Mouse (Mus musculus): ENCODE measurements around the gene Rpgrip1. TPM values are rescaled to one million over a fixed set of nuclear protein-coding genes. Genes with fewer than 3 reads are reported as not detected.

The Rpgrip1 gene
- polyA plus RNA-seq, 1 experiment from 2014 or later, result 61.8 TPM

DNA sequence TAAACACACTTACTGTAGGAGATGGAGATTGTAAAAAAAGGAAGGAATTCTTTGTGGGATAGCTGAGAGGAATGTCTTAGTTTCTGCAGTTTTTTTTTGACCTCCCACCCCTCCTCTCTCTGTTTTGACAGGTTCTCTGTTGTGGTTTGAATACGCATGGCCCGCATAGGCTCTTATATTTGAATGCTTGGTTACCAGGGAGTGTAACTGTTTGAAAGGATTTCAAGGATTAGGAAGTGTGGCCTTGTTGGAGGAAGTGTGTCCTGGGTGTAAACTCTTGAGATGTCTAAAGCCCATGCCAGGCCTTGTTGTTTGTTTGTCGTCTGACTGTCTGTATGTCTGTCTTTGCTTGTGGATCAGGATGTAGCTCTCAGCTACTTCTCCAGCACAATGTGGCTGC lies 42.1 kb downstream of the Rpgrip1 start:
- no peak overlapping the region for H3K4me3 ChIP-seq
- no peak for ATAC-seq (ENCODE audit: borderline replicate concordance, extremely low read depth, low FRiP score, low TSS enrichment)
- no peaks in the 10 kb centered on the region for H3K36me3 ChIP-seq
- no peaks in the 10 kb centered on the region for H3K4me1 ChIP-seq
- no peaks in the 10 kb centered on the region for H3K27me3 ChIP-seq
- H3K9ac ChIP-seq, result no peak overlapping the region
- 40% methylated on average over 3 of the region's 3 CpGs for WGBS
- H3K27ac ChIP-seq, result no peak overlapping the region
- no peak overlapping the region for H3K4me2 ChIP-seq
- H3K9me3 ChIP-seq, result no peaks in the 10 kb centered on the region

DNA sequence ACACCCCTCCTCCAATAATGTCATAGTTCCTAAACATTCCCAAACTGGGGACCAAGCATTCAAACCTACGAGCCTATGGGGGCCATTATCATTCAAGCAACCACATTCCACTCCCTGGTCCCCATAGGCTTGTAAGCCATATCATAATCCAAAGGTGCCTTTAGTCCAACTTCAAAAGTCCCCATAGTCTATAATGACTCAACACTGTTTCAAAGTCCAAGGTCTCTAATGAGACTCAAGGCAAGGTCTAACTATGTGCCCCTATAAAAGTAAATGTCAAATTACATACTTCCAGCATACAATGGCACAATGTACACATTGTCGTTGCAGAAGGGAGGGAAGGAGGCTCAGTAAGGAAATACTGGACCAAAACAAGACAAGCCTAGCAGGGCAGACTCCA lies 44.5 kb downstream of the Rpgrip1 start:
- H3K4me1 ChIP-seq, result no peaks in the 10 kb centered on the region
- ATAC-seq (ENCODE audit: borderline replicate concordance, extremely low read depth, low FRiP score, low TSS enrichment), result no peak
- H3K9ac ChIP-seq, result no peak overlapping the region
- peaks cover 22% of the 10 kb centered on the region for H3K36me3 ChIP-seq
- WGBS, result 86% methylated on average over 2 of the region's 2 CpGs
- H3K4me3 ChIP-seq, result no peak overlapping the region
- no peak overlapping the region for H3K4me2 ChIP-seq
- H3K27ac ChIP-seq, result no peak overlapping the region
- H3K27me3 ChIP-seq, result no peaks in the 10 kb centered on the region
- H3K9me3 ChIP-seq, result no peaks in the 10 kb centered on the region

DNA sequence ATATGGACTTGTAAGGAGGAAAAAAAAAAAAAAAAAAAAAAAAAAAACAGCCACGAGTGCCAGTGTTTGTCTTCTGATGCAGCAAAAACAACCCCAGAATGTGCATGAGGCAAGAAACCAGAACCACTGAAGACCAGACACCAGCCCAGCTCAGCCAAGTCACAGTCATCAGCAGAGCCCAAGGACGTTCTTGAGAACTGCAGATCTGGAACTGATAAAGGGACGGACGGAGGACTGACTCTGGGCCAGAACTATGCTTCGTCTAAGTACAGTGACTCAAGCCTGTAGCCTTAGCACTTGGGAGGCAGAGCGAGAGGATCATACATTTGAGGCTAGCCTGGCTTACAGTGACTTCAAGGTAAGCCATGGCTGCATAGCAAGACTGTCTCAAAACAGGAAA lies 50.4 kb downstream of the Rpgrip1 start:
- 75% methylated on average over 6 of the region's 6 CpGs for WGBS
- H3K27ac ChIP-seq, result no peak overlapping the region
- H3K4me2 ChIP-seq, result no peak overlapping the region
- no peak for ATAC-seq (ENCODE audit: borderline replicate concordance, extremely low read depth, low FRiP score, low TSS enrichment)
- H3K9ac ChIP-seq, result no peak overlapping the region
- H3K4me1 ChIP-seq, result no peaks in the 10 kb centered on the region
- no peaks in the 10 kb centered on the region for H3K27me3 ChIP-seq
- peaks cover 73% of the 10 kb centered on the region for H3K36me3 ChIP-seq
- H3K4me3 ChIP-seq, result no peak overlapping the region
- H3K9me3 ChIP-seq, result no peaks in the 10 kb centered on the region

DNA sequence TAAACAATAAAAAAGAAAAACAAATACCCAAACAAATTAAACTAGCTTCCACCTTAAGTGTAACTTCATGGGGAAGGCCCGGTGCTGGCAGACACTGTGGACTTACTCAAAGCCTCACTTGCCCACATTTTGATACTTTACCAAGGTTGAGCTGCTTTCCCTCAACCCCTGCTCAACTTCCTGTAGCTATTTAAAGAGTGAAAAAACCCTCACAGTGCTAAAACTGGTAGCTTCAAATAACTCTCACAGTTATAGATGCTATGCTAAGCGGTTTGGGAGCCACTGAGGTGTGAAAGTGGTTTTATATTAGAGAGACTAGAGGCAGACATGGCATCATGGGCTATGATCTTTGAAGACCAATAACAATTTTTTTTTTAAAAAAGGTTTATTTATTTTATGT lies 56.1 kb downstream of the Rpgrip1 start:
- Histone ChIP-seq H3K4me3 (no peak overlapping the region), H3K9me3 (no peaks in the 10 kb centered on the region), H3K27me3 (no peaks in the 10 kb centered on the region), H3K36me3 (peaks cover 62% of the 10 kb centered on the region), H3K4me2 (no peak overlapping the region), H3K4me1 (no peaks in the 10 kb centered on the region), H3K27ac (no peak overlapping the region), H3K9ac (no peak overlapping the region)
- 85% methylated on average over 2 of the region's 2 CpGs for WGBS
- ATAC-seq (ENCODE audit: borderline replicate concordance, extremely low read depth, low FRiP score, low TSS enrichment), result no peak

DNA sequence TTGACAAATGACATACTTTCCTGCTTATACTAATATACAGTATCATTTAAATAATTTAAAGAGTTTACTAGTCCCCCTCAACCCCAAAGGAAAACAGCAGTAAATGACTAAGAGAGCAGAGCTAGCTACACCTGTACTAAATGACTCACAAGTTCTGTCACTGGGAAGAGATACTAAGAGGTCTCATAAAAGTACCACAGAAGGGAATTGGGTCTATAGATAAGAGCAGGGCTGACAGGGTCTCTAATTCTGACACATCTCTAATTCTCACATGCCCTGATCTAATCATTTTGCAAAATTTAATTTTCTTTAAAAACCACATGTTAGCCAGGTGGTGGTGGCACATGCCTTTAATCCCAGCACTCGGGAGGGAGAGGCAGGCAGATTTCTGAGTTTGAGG lies 78.3 kb downstream of the Rpgrip1 start:
- Histone ChIP-seq H3K4me3 (no peak overlapping the region), H3K4me2 (no peak overlapping the region), H3K4me1 (no peaks in the 10 kb centered on the region), H3K36me3 (peaks cover 17% of the 10 kb centered on the region; the same call in 1 of the 2 replicates), H3K27me3 (no peaks in the 10 kb centered on the region), H3K9me3 (no peaks in the 10 kb centered on the region), H3K9ac (no peak overlapping the region), H3K27ac (no peak overlapping the region)
- ATAC-seq (ENCODE audit: borderline replicate concordance, extremely low read depth, low FRiP score, low TSS enrichment), result no peak
- WGBS, result 90% methylated on average over 1 of the region's 1 CpGs

DNA sequence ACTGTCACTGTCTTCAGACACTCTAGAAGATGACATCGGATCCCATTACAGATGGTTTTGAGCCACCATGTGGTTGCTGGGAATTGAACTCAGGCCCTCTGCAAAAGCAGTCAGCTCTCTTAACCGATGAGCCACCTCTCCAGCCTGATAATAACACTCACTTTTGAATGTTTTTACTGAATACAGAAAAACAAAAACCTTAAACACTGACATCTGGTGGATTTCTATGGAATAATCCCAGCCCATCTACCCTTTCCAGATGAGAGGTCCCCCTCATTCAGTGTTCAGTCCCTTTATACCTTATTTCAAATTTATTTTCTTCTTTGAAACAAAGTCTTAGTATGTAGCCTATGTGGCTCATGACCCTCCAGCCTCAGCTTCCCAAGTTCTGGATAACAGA lies 79.0 kb downstream of the Rpgrip1 start:
- Histone ChIP-seq H3K27me3 (no peaks in the 10 kb centered on the region), H3K9me3 (no peaks in the 10 kb centered on the region), H3K4me1 (no peaks in the 10 kb centered on the region), H3K27ac (no peak overlapping the region), H3K4me3 (no peak overlapping the region), H3K36me3 (peaks cover 17% of the 10 kb centered on the region; the same call in 1 of the 2 replicates), H3K4me2 (no peak overlapping the region), H3K9ac (no peak overlapping the region)
- ATAC-seq (ENCODE audit: borderline replicate concordance, extremely low read depth, low FRiP score, low TSS enrichment), result no peak
- 69% methylated on average over 2 of the region's 2 CpGs for WGBS

DNA sequence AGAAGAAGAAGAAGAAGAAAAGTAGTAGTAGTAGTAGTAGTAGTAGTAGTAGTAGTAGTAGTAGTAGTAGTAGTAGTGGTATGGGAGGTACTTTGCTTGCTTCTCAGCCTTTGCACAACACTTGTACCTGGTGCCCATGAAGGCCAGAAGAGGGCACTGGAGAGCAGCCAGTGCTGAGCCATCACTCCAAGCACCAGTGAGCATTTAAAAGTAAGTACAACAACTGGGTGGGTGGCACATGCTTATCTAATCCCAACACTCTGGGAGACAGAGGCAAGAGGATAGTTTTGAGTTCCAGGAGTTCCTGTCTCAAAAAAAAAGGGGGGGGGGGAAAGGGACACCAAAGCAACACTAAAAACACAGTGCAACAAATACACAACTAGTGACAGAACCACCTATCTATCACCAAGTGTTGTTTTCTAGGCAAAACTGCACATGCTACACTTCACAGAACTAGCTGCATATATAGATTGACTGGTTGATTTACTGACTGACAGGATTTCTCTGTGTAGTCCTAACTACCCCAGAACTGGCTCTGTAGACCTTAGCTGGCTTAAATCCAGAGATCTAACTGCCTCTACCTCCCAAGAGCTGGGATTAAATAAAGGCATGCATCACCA lies 80.3 kb downstream of the Rpgrip1 start:
- H3K27ac ChIP-seq, result no peak overlapping the region
- ATAC-seq (ENCODE audit: borderline replicate concordance, extremely low read depth, low FRiP score, low TSS enrichment), result no peak
- H3K9me3 ChIP-seq, result no peaks in the 10 kb centered on the region

DNA sequence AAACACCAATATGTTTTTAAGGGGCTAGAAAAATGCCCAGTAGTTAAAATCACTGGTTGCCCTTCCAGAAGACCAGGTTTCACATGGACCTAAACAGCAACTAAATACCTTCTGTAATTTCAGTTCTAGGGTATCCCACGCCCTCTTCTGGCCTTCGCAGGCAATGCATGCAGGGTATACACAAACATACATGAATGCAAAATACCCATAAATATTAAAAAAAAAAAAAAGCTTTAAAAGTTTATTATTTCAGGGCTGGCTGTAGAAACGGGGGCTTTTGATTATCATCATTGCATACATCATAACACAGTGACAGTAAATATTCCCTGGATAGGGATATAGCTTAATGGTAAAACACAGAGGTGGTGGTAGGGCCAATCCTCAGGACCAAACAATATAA lies 85.2 kb downstream of the Rpgrip1 start:
- ATAC-seq (ENCODE audit: borderline replicate concordance, extremely low read depth, low FRiP score, low TSS enrichment), result no peak
- Histone ChIP-seq H3K9me3 (no peaks in the 10 kb centered on the region), H3K9ac (peak overlapping the region; percentile 98), H3K4me1 (peaks cover 20% of the 10 kb centered on the region), H3K36me3 (peaks cover 24% of the 10 kb centered on the region), H3K4me3 (peak overlapping the region; percentile 95), H3K4me2 (peak overlapping the region; percentile 77), H3K27me3 (no peaks in the 10 kb centered on the region), H3K27ac (no peak overlapping the region)
- WGBS, result 4% methylated on average over 3 of the region's 3 CpGs

More for the DNA sequence above, 80.3 kb downstream of the Rpgrip1 start:
- no peaks in the 10 kb centered on the region for H3K27me3 ChIP-seq
- H3K4me3 ChIP-seq, result no peak overlapping the region
- H3K4me1 ChIP-seq, result peaks cover 9% of the 10 kb centered on the region
- peaks cover 17% of the 10 kb centered on the region; the same call in 1 of the 2 replicates for H3K36me3 ChIP-seq
- H3K9ac ChIP-seq, result no peak overlapping the region
- no peak overlapping the region for H3K4me2 ChIP-seq

DNA sequence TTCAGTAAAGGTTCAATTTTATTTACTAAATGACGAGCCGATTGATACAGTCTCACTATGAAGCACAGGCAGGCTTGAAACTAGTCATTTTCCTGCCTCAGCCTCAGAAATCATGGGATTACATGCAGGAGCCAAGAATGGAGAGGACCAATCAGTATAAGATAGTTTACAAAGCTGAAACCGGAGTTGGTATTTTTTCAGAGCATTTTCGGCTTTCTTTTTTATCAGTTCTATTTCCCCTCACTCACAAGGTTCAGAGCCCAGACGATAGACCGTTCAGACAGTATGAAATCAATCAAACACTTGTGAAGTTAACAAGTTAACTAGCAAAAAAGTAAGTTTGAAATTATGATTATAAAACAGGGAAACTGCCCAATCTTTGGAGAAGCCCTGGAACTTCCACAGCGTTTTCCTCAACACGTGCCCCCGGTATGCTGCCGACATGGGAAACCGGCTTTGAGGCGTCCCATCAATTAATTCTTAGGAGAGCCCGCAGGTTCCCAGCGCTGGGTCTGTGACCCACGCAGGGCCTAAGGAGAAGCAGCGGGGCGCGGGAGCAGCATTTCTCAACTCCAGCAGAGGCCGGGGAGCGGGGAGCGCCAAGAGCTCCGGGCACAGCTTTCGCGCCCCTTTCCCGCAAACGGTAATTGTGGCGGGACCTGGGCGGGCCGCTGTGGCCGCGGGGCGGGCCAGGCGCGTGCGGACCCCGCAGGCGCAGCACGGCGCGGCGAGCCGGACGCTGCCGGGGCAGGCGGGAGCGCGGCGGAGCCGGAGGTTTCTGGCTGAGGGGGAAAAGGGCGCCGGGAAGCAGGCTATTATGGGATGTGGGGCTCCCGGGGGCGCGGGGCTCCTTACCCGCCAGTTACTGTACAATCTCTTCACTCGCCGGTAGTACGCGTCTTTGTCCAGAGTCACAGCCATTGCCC lies 86.0 kb downstream of the Rpgrip1 start:
- peak overlapping the region; percentile 99 for H3K27ac ChIP-seq
- peaks cover 20% of the 10 kb centered on the region for H3K4me1 ChIP-seq
- peaks cover 29% of the 10 kb centered on the region for H3K36me3 ChIP-seq
- H3K27me3 ChIP-seq, result no peaks in the 10 kb centered on the region
- H3K9me3 ChIP-seq, result no peaks in the 10 kb centered on the region
- under 1% methylated on average over 56 of the region's 59 CpGs for WGBS
- peak overlapping the region; percentile 98 for H3K9ac ChIP-seq
- ATAC-seq (ENCODE audit: borderline replicate concordance, extremely low read depth, low FRiP score, low TSS enrichment), result peak; percentile 68
- H3K4me2 ChIP-seq, result peak overlapping the region; percentile 77
- peak overlapping the region; percentile 95 for H3K4me3 ChIP-seq

DNA sequence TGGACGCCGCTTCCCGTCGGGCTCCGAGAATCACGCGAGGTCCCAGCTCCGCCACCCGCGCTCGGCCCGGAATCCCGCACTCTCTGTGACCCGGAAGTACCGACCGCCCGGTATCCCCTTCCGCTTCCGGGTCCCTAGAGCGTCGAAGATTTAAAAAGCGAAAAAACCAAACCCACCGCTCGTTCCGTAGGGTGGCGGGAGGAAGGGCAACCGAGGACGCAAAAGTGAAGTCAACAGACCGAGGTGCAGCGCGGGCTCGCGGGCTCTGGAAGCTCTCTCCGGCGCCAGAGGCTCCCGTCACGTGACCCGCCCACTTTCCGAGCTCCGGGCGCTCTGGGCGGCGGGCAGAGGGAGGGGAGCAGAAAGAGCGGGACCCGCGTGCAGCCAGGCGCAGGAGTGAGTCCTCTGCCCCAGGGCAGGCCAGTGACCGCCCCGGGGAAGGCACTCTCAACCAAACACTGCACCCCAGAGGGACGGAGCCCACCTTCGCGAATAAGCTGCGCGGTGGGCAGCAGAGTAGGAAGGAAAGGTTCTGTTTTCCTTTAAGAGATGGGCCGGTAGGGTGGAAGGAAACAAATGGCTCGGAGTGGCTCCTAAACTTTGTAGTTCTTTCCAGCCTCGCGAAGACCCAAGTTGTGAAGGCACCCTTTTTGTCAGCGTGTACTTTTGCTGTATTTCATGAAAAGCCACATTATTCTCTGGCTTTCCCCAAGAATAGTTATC lies 86.8 kb downstream of the Rpgrip1 start, which contains the start of gene Supt16:
Supt16 (minus strand) TSS at position 261 of the 723 bp plus-strand sequence.
- Histone ChIP-seq H3K27ac (peak within 1 kb of the TSS; percentile 99), H3K4me2 (peak within 1 kb of the TSS; percentile 77), H3K36me3 (peaks cover 30% of the 10 kb centered on the region), H3K9ac (peak within 1 kb of the TSS; percentile 98), H3K9me3 (no peaks in the 10 kb centered on the region), H3K4me3 (peak within 1 kb of the TSS; percentile 95), H3K4me1 (peaks cover 20% of the 10 kb centered on the region), H3K27me3 (no peaks in the 10 kb centered on the region)
- peak; percentile 96 for ATAC-seq (ENCODE audit: borderline replicate concordance, extremely low read depth, low FRiP score, low TSS enrichment)
- WGBS, result 0% methylated on average over 57 of the region's 59 CpGs

DNA sequence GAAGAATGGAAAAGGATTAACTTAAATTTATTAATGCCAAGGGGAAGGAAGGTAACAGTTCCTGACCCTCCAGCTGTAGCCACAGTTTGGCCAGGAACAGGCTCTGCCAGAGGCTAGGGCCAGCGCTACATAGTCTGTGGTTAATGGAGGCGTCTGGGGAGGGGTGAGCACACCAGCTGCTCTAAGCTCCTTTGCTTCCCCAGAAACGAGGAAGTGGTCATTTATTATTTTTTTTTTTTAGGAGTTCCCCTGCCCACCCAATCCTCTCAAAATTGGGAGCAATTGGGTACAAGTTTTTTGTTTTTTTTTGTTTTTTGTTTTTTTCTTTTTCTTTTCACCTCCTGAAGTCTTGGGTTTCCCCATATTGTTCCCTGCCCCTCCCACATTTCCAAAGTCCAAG lies 87.6 kb downstream of the Rpgrip1 start:
- Histone ChIP-seq H3K4me3 (peak overlapping the region; percentile 95), H3K27ac (peak overlapping the region; percentile 99), H3K9ac (0 out of 2 replicates have a peak overlapping the region, but pooled peaks have one; percentile 27), H3K9me3 (no peaks in the 10 kb centered on the region), H3K4me1 (peaks cover 20% of the 10 kb centered on the region), H3K36me3 (peaks cover 31% of the 10 kb centered on the region), H3K4me2 (peak overlapping the region; percentile 77), H3K27me3 (no peaks in the 10 kb centered on the region)
- no peak for ATAC-seq (ENCODE audit: borderline replicate concordance, extremely low read depth, low FRiP score, low TSS enrichment)
- WGBS, result 12% methylated on average over 3 of the region's 3 CpGs
